Mouse (Mus musculus) MEL (cell line): ENCODE data around the gene Gpx4.

Experiments
- CHD1 ChIP-seq: IDR thresholded peaks from 2 replicates; pipeline ENCODE4 v1.6.1; 2012; ENCODE audit warnings: low read depth, mild to moderate bottlenecking, inconsistent platforms, low read length, improper control_type of control experiment
- CTCF ChIP-seq, 3 experiments: IDR thresholded peaks in 2 of 3; conservative IDR thresholded peaks in 1 of 3; 2 replicates each; pipeline ENCODE4 v1.5.1; 2011 to 2012; ENCODE audit warnings: low read length in 3 of 3, low read depth in 2 of 3, mild to moderate bottlenecking in 2 of 3, improper control_type of control experiment in 1 of 3, inconsistent platforms in 1 of 3, mixed read lengths in 1 of 3, moderate library complexity in 1 of 3; ENCODE audit not compliant: control insufficient read depth in 1 of 3, insufficient read depth in 1 of 3, poor library complexity in 1 of 3, severe bottlenecking in 1 of 3
- NELFE ChIP-seq: IDR thresholded peaks from 2 replicates; pipeline ENCODE4 v1.6.1; 2011; ENCODE audit warnings: low read depth, low read length, improper control_type of control experiment
- POLR2A ChIP-seq, 2 experiments: IDR thresholded peaks; 2 replicates each; pipeline ENCODE4 v1.6.1; 2011 to 2012; ENCODE audit warnings: low read length in 2 of 2, mild to moderate bottlenecking in 2 of 2, control low read depth in 1 of 2, improper control_type of control experiment in 1 of 2, low read depth in 1 of 2, moderate library complexity in 1 of 2; ENCODE audit not compliant: control insufficient read depth in 1 of 2, insufficient read depth in 1 of 2, poor library complexity in 1 of 2
- TCF12 ChIP-seq: IDR thresholded peaks from 2 replicates; pipeline ENCODE4 v1.6.1; 2014; ENCODE audit warnings: low read depth, mild to moderate bottlenecking, inconsistent platforms, low read length, improper control_type of control experiment, moderate library complexity
- ZC3H11A ChIP-seq: IDR thresholded peaks from 2 replicates; pipeline ENCODE4 v1.6.1; 2012; ENCODE audit warnings: low read depth, mild to moderate bottlenecking, inconsistent platforms, low read length, improper control_type of control experiment

DNA sequence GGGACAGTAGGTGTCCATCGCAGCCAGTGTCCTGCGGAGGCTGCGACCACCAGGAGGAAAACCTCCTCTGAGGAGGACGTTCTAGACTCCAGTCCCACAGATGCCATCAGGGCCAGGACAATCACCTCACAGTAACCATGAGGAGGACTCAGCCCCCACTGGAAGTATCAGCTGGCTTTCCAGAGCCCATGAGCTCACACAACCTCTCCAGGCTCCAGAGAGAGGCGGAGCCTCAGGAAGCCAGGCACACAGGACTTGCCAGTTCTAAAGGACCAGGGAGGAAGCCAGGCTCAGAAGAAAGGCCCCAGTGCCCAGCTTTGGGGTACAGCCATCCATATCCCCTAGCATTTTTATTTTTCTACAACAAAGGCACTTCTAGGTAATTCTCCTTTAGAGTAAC, 48.6 kb downstream of the Gpx4 start:
- TF ChIP-seq ZC3H11A: no peak
- TF ChIP-seq CTCF (IDR thresholded peaks at IDR 0.05 in 2 of 3, conservative IDR thresholded peaks at IDR 0.05 in 1 of 3; ENCODE audit: control insufficient read depth in 1 of 3, insufficient read depth in 1 of 3, low read depth in 2 of 3, low read length in 3 of 3, poor library complexity in 1 of 3, severe bottlenecking in 1 of 3): no peak
- no peak for TF ChIP-seq NELFE
- TF ChIP-seq POLR2A (IDR thresholded peaks at IDR 0.05; ENCODE audit: control insufficient read depth in 1 of 2, insufficient read depth in 1 of 2, low read depth in 1 of 2, low read length in 2 of 2, poor library complexity in 1 of 2): 0 out of 4 replicates have a peak, but pooled peaks of 1 of the 2 experiments have one; percentile 21
- TF ChIP-seq CHD1: no peak
- TF ChIP-seq TCF12: no peak
